Mouse (Mus musculus) forebrain, embryonic 13.5 days (tissue): Measurements from ENCODE around the gene Mpdz. TPM values are rescaled to one million over a fixed set of nuclear protein-coding genes. Genes with fewer than 3 reads are reported as not detected.

Source experiments
- ATAC-seq: fragments of 200-750 bp; cut with Nextera tagmentation; 2 replicates; pipeline ENCODE4 v1.8.0; 2017
- H3K27ac ChIP-seq: fragments of 300-500 bp; sonication (generic); 2 replicates; pipeline ENCODE4 v1.5.1; 2015; ENCODE audit warnings: inconsistent platforms, mild to moderate bottlenecking, moderate library complexity
- H3K27me3 ChIP-seq: fragments of 300-500 bp; sonication (generic); 2 replicates; pipeline ENCODE4 v1.6.1; 2015; ENCODE audit warnings: mild to moderate bottlenecking, inconsistent platforms
- H3K36me3 ChIP-seq: fragments of 300-500 bp; sonication (generic); 2 replicates; pipeline ENCODE4 v1.6.1; 2015; ENCODE audit warnings: mild to moderate bottlenecking, inconsistent platforms; ENCODE audit not compliant: poor library complexity, severe bottlenecking
- H3K4me1 ChIP-seq: fragments of 300-500 bp; sonication (generic); 2 replicates; pipeline ENCODE4 v1.6.1; 2015; ENCODE audit warnings: inconsistent platforms
- H3K4me2 ChIP-seq: fragments of 300-500 bp; sonication (generic); 2 replicates; pipeline ENCODE4 v1.6.1; 2015; ENCODE audit warnings: inconsistent platforms, mild to moderate bottlenecking, moderate library complexity
- H3K4me3 ChIP-seq: fragments of 300-500 bp; sonication (generic); 2 replicates; pipeline ENCODE4 v1.5.1; 2015; ENCODE audit warnings: mild to moderate bottlenecking, inconsistent platforms
- H3K9ac ChIP-seq: fragments of 300-500 bp; sonication (generic); 2 replicates; pipeline ENCODE4 v1.6.1; 2015; ENCODE audit warnings: mild to moderate bottlenecking, inconsistent platforms
- H3K9me3 ChIP-seq: fragments of 300-500 bp; sonication (generic); replicated peaks from 2 replicates; pipeline ENCODE4 v1.6.1; 2016; ENCODE audit warnings: inconsistent platforms
- WGBS: fragments of 180-500 bp; shearing (Covaris S2); methylation state at CpG from one replicate; pipeline ENCODE4 v1.1.7; 2015; 5-methylcytosine and 5-hydroxymethylcytosine counted together
- polyA plus RNA-seq: library from polyadenylated mRNA; unstranded; fragments of >200 nt; fragmentation: Nextera tagmentation; extraction: Ambion mirVana; gene quantifications from 2 replicates; pipeline ENCODE4 v1.2.1, GENCODE M21; 2015

Gene Mpdz
- polyA plus RNA-seq, 1 experiment from 2014 or later: 26.0 TPM

GRCm38 (mm10) chr4:81275957-81276715 lies 166.5 kb downstream of the Mpdz start:
- no peak for ATAC-seq
- H3K27me3 ChIP-seq: no peaks in the 10 kb centered on the region
- H3K4me1 ChIP-seq: peaks cover 33% of the 10 kb centered on the region
- no peak overlapping the region for H3K27ac ChIP-seq
- no peak overlapping the region for H3K9ac ChIP-seq
- H3K4me3 ChIP-seq: no peak overlapping the region
- 26% methylated on average over 6 of the region's 6 CpGs for WGBS
- peaks cover 3% of the 10 kb centered on the region; the same call in 1 of the 2 replicates for H3K36me3 ChIP-seq
- H3K9me3 ChIP-seq: no peaks in the 10 kb centered on the region
- H3K4me2 ChIP-seq: no peak overlapping the region

DNA sequence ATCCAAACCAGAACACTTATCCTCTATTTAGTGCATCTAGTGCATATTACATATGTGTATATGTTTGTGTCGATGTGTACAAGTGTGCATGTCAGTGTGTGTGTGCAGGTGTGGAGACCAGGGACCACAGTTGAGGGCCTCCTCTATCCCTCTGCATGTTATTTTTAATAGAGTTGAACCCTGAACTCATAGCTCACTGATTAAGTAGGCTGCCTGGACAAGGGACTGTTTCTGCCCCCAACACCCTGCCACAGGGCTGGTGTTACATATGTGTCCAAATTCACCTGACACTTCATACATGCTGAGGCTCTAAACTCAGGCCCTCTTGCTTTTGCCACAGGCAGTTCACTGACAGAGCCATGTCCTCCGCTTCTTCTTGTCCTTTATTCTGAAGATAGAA lies 169.5 kb downstream of the Mpdz start:
- H3K4me1 ChIP-seq: peaks cover 24% of the 10 kb centered on the region
- H3K9ac ChIP-seq: no peak overlapping the region
- no peak overlapping the region for H3K4me2 ChIP-seq
- ATAC-seq: no peak
- 99% methylated on average over 2 of the region's 2 CpGs for WGBS
- H3K27ac ChIP-seq: no peak overlapping the region
- no peaks in the 10 kb centered on the region for H3K27me3 ChIP-seq
- peaks cover under 1% of the 10 kb centered on the region; the same call in 1 of the 2 replicates for H3K36me3 ChIP-seq
- H3K4me3 ChIP-seq: no peak overlapping the region
- no peaks in the 10 kb centered on the region for H3K9me3 ChIP-seq

DNA sequence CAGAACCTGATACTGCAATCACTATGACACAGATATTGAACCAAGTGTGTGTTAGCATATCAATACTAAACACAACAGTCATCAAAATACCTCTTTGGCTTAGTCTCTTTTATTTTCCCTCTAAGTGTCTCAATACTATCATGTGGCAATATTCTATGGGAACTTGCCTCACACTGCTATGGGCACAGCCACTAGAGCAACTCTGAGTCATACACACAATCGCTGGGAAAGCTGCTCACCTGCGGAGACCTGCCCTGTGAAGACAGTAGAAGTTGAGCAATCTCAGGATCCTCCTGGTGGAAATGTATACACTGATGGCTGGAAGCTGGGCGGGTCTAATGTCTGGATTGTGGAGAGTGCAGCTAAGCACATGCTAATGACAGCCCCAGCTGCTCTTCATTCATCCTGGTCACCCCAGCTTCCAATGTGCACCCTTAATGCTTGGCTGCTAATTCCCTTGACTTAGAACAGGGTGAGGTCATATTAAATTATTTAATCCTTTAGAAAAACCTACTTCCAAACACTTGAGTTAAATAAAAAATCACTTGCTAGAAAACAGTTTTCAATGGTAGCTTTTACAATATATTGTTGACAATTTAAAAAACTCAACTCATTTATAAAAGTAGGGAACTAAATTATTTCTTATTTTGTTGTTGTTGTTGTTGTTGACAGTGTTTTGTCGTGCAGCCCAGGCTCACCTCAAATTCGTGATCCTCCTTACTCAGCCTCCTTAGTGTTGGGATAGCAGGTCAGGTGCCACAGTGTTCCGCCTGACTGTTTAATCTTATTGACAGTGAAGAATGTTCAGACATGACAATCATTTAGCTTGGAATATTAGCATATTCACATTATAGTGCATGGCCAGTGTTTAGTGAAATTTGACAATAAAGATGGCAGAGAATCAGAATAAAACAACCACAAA lies 189.5 kb downstream of the Mpdz start:
- H3K4me3 ChIP-seq: no peak overlapping the region
- no peak overlapping the region for H3K4me2 ChIP-seq
- 55% methylated on average over 6 of the region's 6 CpGs for WGBS
- no peaks in the 10 kb centered on the region for H3K36me3 ChIP-seq
- H3K9ac ChIP-seq: no peak overlapping the region
- H3K27me3 ChIP-seq: no peaks in the 10 kb centered on the region
- peak; percentile 86 for ATAC-seq
- no peak overlapping the region for H3K27ac ChIP-seq
- no peaks in the 10 kb centered on the region for H3K9me3 ChIP-seq
- 0 out of 2 replicates have a peak, but pooled peaks cover 5% of the 10 kb centered on the region for H3K4me1 ChIP-seq

- H3K9ac ChIP-seq: no peak overlapping the region
- H3K27ac ChIP-seq: no peak overlapping the region
- peak; percentile 52; the same call in 1 of the 2 replicates for ATAC-seq
- no peak overlapping the region for H3K4me2 ChIP-seq
- WGBS: 82% methylated on average over 1 of the region's 1 CpGs
- H3K9me3 ChIP-seq: no peaks in the 10 kb centered on the region
- 0 out of 2 replicates have a peak, but pooled peaks cover 5% of the 10 kb centered on the region for H3K4me1 ChIP-seq
- H3K27me3 ChIP-seq: no peaks in the 10 kb centered on the region
- H3K4me3 ChIP-seq: no peak overlapping the region
- no peaks in the 10 kb centered on the region for H3K36me3 ChIP-seq
Measured at GRCm38 (mm10) chr4:81252334-81252733, 190.3 kb downstream of the Mpdz start.

DNA sequence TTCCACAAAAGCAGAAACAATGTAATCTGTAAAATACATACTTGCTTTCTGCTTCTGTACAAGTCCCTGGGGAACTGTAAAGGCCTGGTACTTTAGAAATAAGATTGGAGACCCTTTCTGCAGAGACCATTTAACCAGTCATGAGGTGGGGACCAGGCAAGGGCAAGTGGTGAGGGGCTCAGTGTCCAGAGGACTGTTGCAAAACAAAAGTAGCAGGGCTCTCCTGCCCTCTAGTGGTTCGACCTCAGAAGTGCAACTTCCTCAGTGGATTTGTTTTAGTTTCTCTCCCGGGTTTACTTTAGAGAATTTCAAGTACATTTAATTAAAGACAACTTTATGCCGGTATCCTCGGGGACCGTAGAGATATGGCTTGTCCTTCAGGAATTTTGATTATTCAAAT lies 190.7 kb downstream of the Mpdz start:
- H3K27ac ChIP-seq: no peak overlapping the region
- peak; percentile 76; the same call in 1 of the 2 replicates for ATAC-seq
- 0 out of 2 replicates have a peak, but pooled peaks cover 5% of the 10 kb centered on the region for H3K4me1 ChIP-seq
- WGBS: 10% methylated on average over 5 of the region's 5 CpGs
- no peaks in the 10 kb centered on the region for H3K9me3 ChIP-seq
- H3K9ac ChIP-seq: no peak overlapping the region
- H3K27me3 ChIP-seq: no peaks in the 10 kb centered on the region
- H3K4me2 ChIP-seq: no peak overlapping the region
- no peaks in the 10 kb centered on the region for H3K36me3 ChIP-seq
- H3K4me3 ChIP-seq: no peak overlapping the region

DNA sequence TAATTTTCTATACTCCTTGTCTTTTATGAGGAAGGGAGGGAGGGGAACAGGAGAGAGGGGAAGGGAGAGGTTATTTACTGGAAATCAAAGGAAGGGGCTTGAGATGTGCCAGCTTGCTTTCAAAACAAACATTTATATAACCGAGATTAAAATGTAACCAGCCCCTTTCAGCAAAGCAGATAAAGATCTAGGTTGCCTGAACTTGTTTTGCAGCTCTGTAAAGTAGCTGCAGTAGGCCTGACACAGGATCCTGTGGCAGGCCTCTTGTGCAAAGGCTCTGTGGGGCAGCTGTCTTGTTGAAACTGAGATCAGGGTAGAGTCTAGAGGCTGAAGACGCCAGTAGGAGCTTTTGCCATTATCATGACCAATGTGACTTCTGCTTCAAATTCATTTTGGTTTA lies 193.4 kb downstream of the Mpdz start:
- whole genome bisulfite sequencing: 88% methylated on average over 2 of the region's 2 CpGs
- H3K9me3 ChIP-seq: no peaks in the 10 kb centered on the region
- ATAC-seq: no peak
- no peak overlapping the region for H3K4me3 ChIP-seq
- H3K27me3 ChIP-seq: no peaks in the 10 kb centered on the region
- H3K4me2 ChIP-seq: no peak overlapping the region
- no peaks in the 10 kb centered on the region for H3K36me3 ChIP-seq
- no peak overlapping the region for H3K27ac ChIP-seq
- no peak overlapping the region for H3K9ac ChIP-seq
- H3K4me1 ChIP-seq: 0 out of 2 replicates have a peak, but pooled peaks cover 5% of the 10 kb centered on the region

DNA sequence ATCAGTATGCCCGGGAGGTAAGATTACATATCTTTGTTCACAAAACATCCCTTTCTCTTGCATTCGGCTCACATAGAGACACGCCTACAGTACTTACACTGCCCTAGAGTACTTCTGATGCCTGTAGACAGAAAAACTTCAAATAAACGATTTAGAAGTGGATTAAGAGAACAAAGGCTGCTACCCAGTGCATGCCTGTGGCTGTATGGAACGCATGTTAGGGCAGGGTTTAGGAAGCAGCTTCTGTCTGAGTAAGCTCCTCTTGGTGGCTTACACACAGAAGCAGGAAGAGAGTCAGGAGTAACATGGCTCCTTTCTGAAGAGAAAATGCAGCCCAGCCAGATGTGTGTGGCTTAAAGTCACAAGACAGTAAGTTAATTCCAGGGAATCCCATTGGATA lies 206.4 kb downstream of the Mpdz start:
- H3K9me3 ChIP-seq: no peaks in the 10 kb centered on the region
- no peak overlapping the region for H3K27ac ChIP-seq
- no peaks in the 10 kb centered on the region for H3K4me1 ChIP-seq
- ATAC-seq: no peak
- H3K27me3 ChIP-seq: no peaks in the 10 kb centered on the region
- WGBS: 62% methylated on average over 5 of the region's 5 CpGs
- H3K9ac ChIP-seq: no peak overlapping the region
- no peak overlapping the region for H3K4me3 ChIP-seq
- no peaks in the 10 kb centered on the region for H3K36me3 ChIP-seq
- H3K4me2 ChIP-seq: no peak overlapping the region
